Mouse (Mus musculus) left cerebral cortex, adult 9 months (tissue): ENCODE measurements around the gene Nr1h2.

ENCODE experiments used
- DNase-seq, 2 experiments: peaks; one replicate each; pipeline ENCODE4 v3.0.0; 2022; ENCODE audit warnings: low spot score in 2 of 2

The Nr1h2 gene

GRCm38 (mm10) chr7:44529518-44529917 lies 24.2 kb downstream of the Nr1h2 start:
- DNase-seq = no peak

GRCm38 (mm10) chr7:44527483-44528398 lies 26.0 kb downstream of the Nr1h2 start:
- peak; percentile 52 to 81 for DNase-seq

- no peak for DNase-seq
Measured at GRCm38 (mm10) chr7:44526414-44527154, 27.2 kb downstream of the Nr1h2 start.

GRCm38 (mm10) chr7:44525126-44525832 lies 28.5 kb downstream of the Nr1h2 start:
- DNase-seq = peak in 1 of 2 experiments; percentile 34

GRCm38 (mm10) chr7:44524502-44524901 lies 29.2 kb downstream of the Nr1h2 start, which contains the start of gene Mybpc2:
TSS of gene Mybpc2 (minus strand) at chr7:44524656.
- no peak for DNase-seq

- DNase-seq = no peak
Measured at GRCm38 (mm10) chr7:44523056-44523455, 30.7 kb downstream of the Nr1h2 start.

GRCm38 (mm10) chr7:44521710-44522109 lies 32.0 kb downstream of the Nr1h2 start:
- peak in 1 of 2 experiments; percentile 43 for DNase-seq

GRCm38 (mm10) chr7:44520990-44521389 lies 32.8 kb downstream of the Nr1h2 start:
- no peak for DNase-seq

GRCm38 (mm10) chr7:44519240-44519913 lies 34.4 kb downstream of the Nr1h2 start:
- DNase-seq = no peak

- DNase-seq = no peak
Measured at GRCm38 (mm10) chr7:44507491-44507890, 46.3 kb downstream of the Nr1h2 start.

GRCm38 (mm10) chr7:44501563-44502115 lies 52.1 kb downstream of the Nr1h2 start:
- peak in 1 of 2 experiments; percentile 74 for DNase-seq

- no peak for DNase-seq
Measured at GRCm38 (mm10) chr7:44500046-44500445, 53.7 kb downstream of the Nr1h2 start.
